Mouse (Mus musculus) forebrain, embryonic 11.5 days (tissue): ENCODE measurements at regions not wholly inside any gene's neighbourhood (a gene's known extent, or its start where the extent isn't known, plus 50 kb on each side); places are given as distances from the start of the nearest gene placed in this dataset.

Source experiments
- ATAC-seq: fragments of 200-750 bp; cut with Nextera tagmentation; replicated peaks from 2 replicates; pipeline ENCODE4 v1.8.0; 2017; ENCODE audit warnings: moderate TSS enrichment; ENCODE audit not compliant: low FRiP score
- DNase-seq: peaks from one replicate; pipeline ENCODE4 v3.0.0-alpha.2; 2017; ENCODE audit warnings: low spot score
- H3K27ac ChIP-seq: fragments of 300-500 bp; sonication (generic); 2 replicates; pipeline ENCODE4 v1.5.1; 2014; ENCODE audit warnings: low read depth, low read length
- H3K27me3 ChIP-seq: fragments of 300-500 bp; sonication (generic); 2 replicates; pipeline ENCODE4 v1.6.1; 2014; ENCODE audit warnings: mild to moderate bottlenecking, low read length, mixed read lengths; ENCODE audit not compliant: control insufficient read depth, insufficient read depth
- H3K36me3 ChIP-seq: fragments of 300-500 bp; sonication (generic); 2 replicates; pipeline ENCODE4 v1.6.1; 2014; ENCODE audit warnings: mild to moderate bottlenecking, low read length, moderate library complexity, mixed read lengths; ENCODE audit not compliant: control insufficient read depth, insufficient read depth
- H3K4me1 ChIP-seq: fragments of 300-500 bp; sonication (generic); replicated peaks from 2 replicates; pipeline ENCODE4 v1.6.1; 2014; ENCODE audit warnings: low read length, mixed read lengths; ENCODE audit not compliant: control insufficient read depth, insufficient read depth
- H3K4me2 ChIP-seq: fragments of 300-500 bp; sonication (generic); 2 replicates; pipeline ENCODE4 v1.6.1; 2014; ENCODE audit warnings: low read depth, mild to moderate bottlenecking, low read length, moderate library complexity, mixed read lengths; ENCODE audit not compliant: severe bottlenecking
- H3K4me3 ChIP-seq: fragments of 300-500 bp; sonication (generic); 2 replicates; pipeline ENCODE4 v1.5.1; 2014; ENCODE audit warnings: low read depth, low read length
- H3K9ac ChIP-seq: fragments of 300-500 bp; sonication (generic); 2 replicates; pipeline ENCODE4 v1.6.1; 2014; ENCODE audit warnings: low read length
- H3K9me3 ChIP-seq: fragments of 300-500 bp; sonication (generic); 2 replicates; pipeline ENCODE4 v1.6.1; 2016; ENCODE audit warnings: low read length, mixed read lengths; ENCODE audit not compliant: control insufficient read depth
- WGBS: fragments of 180-500 bp; shearing (Covaris S2); extraction: QIAGEN DNeasy Blood & Tissue Kit; methylation state at CpG from one replicate; pipeline ENCODE4 v1.1.7; 2014; 5-methylcytosine and 5-hydroxymethylcytosine counted together

DNA sequence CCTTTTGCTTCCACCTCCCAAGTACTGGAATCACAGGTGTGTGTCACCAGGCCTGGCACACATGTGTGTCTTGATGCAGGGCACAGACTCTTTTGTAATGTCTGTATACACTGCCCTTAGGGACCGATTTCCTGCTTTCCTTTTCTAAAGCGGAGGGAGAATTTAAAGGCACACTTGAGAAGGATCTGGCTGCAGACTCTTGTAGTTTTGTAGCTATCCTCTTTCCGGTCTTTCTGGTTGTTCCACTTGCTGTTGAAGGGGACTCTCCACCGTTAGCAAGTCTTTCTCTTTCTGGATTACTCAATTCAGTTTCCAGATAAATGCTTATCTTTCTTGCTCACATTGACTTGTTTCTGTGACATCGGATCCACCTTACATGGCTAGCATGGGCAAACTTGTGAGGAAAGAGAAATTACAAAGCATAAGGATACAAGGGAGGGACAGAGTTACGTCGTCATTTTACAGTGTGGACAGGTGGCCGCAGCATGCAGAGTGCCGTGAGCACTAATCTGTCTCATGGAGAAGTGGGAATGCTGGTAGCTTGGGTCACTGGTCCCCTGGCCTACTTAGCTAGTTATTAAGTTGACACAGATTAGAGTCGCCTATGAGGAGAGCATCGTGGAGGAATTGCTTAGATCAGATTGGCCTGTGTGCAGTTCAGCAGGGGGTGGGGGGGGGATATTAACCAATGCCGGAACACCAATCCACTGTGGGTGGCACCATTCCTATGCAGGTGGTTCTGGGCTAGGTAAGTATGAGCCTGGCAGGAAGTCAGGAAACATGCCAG is 54.4 kb upstream of the Parp11 start:
- no peaks in the 10 kb centered on the region for H3K36me3 ChIP-seq
- ATAC-seq (no peak), DNase-seq (no peak)
- H3K9me3 ChIP-seq = no peaks in the 10 kb centered on the region
- H3K27me3 ChIP-seq = no peaks in the 10 kb centered on the region
- no peak overlapping the region for H3K9ac ChIP-seq
- H3K4me1 ChIP-seq = peaks cover 9% of the 10 kb centered on the region
- H3K27ac ChIP-seq = no peak overlapping the region
- 91% methylated on average over 12 of the region's 12 CpGs for WGBS
- no peak overlapping the region for H3K4me2 ChIP-seq
- H3K4me3 ChIP-seq = no peak overlapping the region

DNA sequence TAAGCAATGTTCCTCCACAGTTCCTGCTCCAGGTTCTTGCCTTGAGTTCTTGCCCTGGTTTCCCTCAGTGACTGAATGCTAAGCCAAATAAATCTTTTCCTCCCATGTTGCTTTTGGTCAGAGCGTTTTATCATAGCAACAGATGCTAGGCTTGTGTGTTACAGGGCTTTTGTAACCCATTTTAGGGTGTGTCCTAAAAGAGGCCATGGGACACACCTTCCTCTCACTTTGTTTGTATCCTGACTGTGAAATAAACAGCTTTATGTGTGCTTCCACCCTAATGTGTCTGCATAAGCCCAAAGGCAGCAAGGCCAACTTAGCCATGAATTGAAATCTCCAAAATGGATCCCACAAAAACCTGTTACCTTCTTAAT is 53.9 kb upstream of the Parp11 start:
- ATAC-seq (no peak), DNase-seq (no peak)
- 96% methylated on average over 1 of the region's 1 CpGs for WGBS
- H3K4me1 ChIP-seq = peaks cover 9% of the 10 kb centered on the region
- no peaks in the 10 kb centered on the region for H3K27me3 ChIP-seq
- H3K36me3 ChIP-seq = no peaks in the 10 kb centered on the region
- H3K4me2 ChIP-seq = no peak overlapping the region
- no peak overlapping the region for H3K9ac ChIP-seq
- no peak overlapping the region for H3K27ac ChIP-seq
- H3K9me3 ChIP-seq = no peaks in the 10 kb centered on the region
- no peak overlapping the region for H3K4me3 ChIP-seq

DNA sequence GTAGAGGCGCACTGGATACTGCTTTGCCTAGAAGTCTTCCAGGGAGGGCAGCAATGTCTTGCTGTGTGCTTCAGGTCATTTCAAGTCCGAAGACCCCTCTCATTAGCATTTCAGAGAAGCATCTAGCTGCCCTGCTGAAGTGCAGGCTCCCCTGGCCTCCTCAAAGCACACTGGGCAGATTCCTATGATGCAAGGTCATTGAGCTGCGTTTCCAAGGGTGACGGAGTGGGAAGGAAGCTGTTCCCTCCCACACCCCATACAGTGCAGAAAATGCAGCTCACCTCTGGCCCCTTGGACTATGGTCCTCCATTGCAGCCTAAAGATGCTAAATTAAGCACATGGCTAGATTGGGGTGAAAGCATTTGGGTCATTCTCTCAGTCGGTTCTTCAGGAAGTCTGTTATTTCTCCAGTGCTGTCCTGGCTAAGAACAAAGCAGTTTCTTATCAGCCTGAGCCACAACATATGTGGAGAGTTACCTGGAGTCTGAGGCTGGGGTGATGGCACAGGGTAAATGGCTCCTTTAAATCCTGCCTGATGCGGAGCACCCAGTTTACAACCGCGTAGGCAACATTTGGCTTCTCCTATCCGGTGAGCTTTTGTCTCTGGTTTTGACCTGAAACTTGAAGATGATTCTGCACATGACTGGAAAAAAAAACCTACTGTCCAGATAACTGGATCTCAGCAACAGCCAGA is 52.6 kb upstream of the Parp11 start:
- peak; percentile 62 for DNase-seq
- Histone ChIP-seq H3K27ac (0 out of 2 replicates have a peak overlapping the region, but pooled peaks have one; percentile 53), H3K4me1 (peaks cover 9% of the 10 kb centered on the region), H3K36me3 (no peaks in the 10 kb centered on the region), H3K9ac (peak overlapping the region; percentile 12), H3K27me3 (no peaks in the 10 kb centered on the region), H3K4me3 (no peak overlapping the region), H3K9me3 (no peaks in the 10 kb centered on the region), H3K4me2 (0 out of 2 replicates have a peak overlapping the region, but pooled peaks have one; percentile 0)
- peak; percentile 84 for ATAC-seq
- WGBS = 33% methylated on average over 9 of the region's 9 CpGs
